Mouse (Mus musculus) heart, adult 2 months (tissue): ENCODE results near the gene Ppp1r14b. TPM values are rescaled to one million over a fixed set of nuclear protein-coding genes. Genes with fewer than 3 reads are reported as not detected.

ENCODE experiments used
- DNase-seq, 2 experiments: peaks; one replicate each; pipeline ENCODE4 v3.0.0; 2021
- H3K27ac ChIP-seq: fragments of 200-600 bp; 2 replicates; pipeline ENCODE4 v1.8.1; 2022
- H3K27me3 ChIP-seq: fragments of 200-500 bp; 2 replicates; pipeline ENCODE4 v1.6.1; 2012; ENCODE audit warnings: mild to moderate bottlenecking, low read length, inconsistent platforms, mixed read lengths; ENCODE audit not compliant: control insufficient read depth, insufficient read depth
- H3K36me3 ChIP-seq: fragments of 200-500 bp; 2 replicates; pipeline ENCODE4 v1.6.1; 2012; ENCODE audit warnings: low read length, inconsistent platforms; ENCODE audit not compliant: control insufficient read depth, insufficient read depth
- H3K4me1 ChIP-seq: fragments of 200-500 bp; 2 replicates; pipeline ENCODE4 v1.6.1; 2011; ENCODE audit warnings: low read length; ENCODE audit not compliant: control insufficient read depth, insufficient read depth
- H3K4me3 ChIP-seq: fragments of 200-600 bp; 2 replicates; pipeline ENCODE4 v1.8.1; 2022
- H3K79me2 ChIP-seq: fragments of 200-500 bp; replicated peaks from 2 replicates; pipeline ENCODE4 v1.6.1; 2012; ENCODE audit warnings: mild to moderate bottlenecking, inconsistent platforms, low read length, moderate library complexity, mixed read lengths; ENCODE audit not compliant: control insufficient read depth, insufficient read depth
- H3K9ac ChIP-seq: fragments of 200-500 bp; 2 replicates; pipeline ENCODE4 v1.6.1; 2012; ENCODE audit warnings: low read depth, mild to moderate bottlenecking, control low read depth, inconsistent platforms, low read length, mixed read lengths
- CTCF ChIP-seq: fragments of 200-600 bp; IDR thresholded peaks from 2 replicates; pipeline ENCODE4 v1.8.1; 2022; ENCODE audit warnings: antibody characterized with exemption, mild to moderate bottlenecking, moderate library complexity
- EP300 ChIP-seq: fragments of 200-500 bp; IDR thresholded peaks from 2 replicates; pipeline ENCODE4 v1.6.1; 2011; ENCODE audit warnings: low read depth, low read length, control low read depth; ENCODE audit not compliant: insufficient read depth
- POLR2A ChIP-seq: fragments of 200-500 bp; IDR thresholded peaks from 2 replicates; pipeline ENCODE4 v1.6.1; 2011; ENCODE audit warnings: mild to moderate bottlenecking, low read depth, low read length, control low read depth; ENCODE audit not compliant: insufficient read depth
- WGBS: fragments of 180-500 bp; shearing (Covaris S2); methylation state at CpG from one replicate; pipeline ENCODE4 v1.1.7; 2018; 5-methylcytosine and 5-hydroxymethylcytosine counted together
- intact Hi-C: fragments of 180-260 bp; cut with DNase I; formaldehyde crosslinking; loops from one replicate; pipeline ENCODE4 v1.15.1; 2025
- polyA plus RNA-seq: library from polyadenylated mRNA; depleted of rRNA; stranded (reverse); fragments of >200 nt; gene quantifications from 2 replicates; pipeline ENCODE4 v1.2.3, GENCODE M21; 2012
- total RNA-seq, 2 experiments: library from RNA; stranded (reverse); gene quantifications; 2 replicates each; pipeline ENCODE4 v1.2.3; 2021

Gene Ppp1r14b
- total and polyA plus RNA-seq, 3 experiments: 56.8 to 91.0 (median 85.8) TPM

DNA sequence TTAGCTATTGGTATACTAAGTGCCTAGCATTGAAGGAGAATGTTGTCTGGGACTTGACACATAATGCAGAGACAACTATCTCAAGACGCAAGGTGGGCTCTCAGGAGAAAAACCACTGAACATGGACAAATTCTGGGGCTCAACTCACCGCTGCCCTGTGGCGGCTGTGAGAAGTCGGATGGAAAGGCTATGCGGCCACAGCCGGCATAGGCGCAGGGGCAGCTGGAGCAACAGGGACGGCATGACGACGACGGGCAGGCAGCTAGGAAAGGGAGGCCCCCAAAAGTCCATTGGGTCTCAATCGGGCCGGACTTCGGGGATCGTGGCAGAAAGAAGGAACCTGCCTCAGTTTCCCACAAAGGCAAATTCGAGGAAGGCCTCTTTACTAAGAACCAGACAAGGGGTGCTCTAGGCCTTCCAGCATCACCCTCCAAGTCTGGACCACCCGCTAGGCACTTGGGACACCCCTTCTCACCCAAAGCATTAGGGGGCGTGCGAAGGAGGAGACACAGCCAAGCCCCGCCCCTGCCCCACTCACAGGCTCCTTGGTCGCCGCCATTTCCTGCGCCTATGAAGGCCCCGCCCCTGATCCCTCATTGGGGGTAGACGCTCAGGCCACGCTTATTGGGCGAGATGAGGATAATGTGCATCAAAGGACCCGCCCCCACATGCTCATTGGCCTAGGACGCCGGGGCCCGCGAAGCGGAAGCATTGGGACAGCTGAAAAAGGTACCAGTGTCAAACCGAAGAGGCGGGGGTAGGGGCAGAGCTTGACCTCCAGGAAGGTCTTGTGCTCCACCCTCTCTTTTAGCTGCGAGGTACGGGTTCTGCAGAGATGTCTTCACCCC, 17.5 kb downstream of the Ppp1r14b start, which contains the start of gene Dnajc4:
Gene Dnajc4 (minus strand): TSS at position 562 of the 848 bp plus-strand sequence.
- intact Hi-C loops: no loop called here
- H3K27ac ChIP-seq: peak within 1 kb of the TSS; percentile 75
- peak within 1 kb of the TSS; percentile 72 for H3K9ac ChIP-seq
- no peaks in the 10 kb centered on the region for H3K36me3 ChIP-seq
- WGBS: 2% methylated on average over 37 of the region's 37 CpGs
- TF ChIP-seq POLR2A (peak; percentile 74), EP300 (peak; percentile 67; the same call in 1 of the 2 replicates), CTCF (peak; percentile 43)
- no peaks in the 10 kb centered on the region for H3K27me3 ChIP-seq
- peak; percentile 93 to 97 for DNase-seq
- H3K4me1 ChIP-seq: peaks cover 14% of the 10 kb centered on the region
- H3K4me3 ChIP-seq: peak within 1 kb of the TSS; percentile 87
- H3K79me2 ChIP-seq: no peaks in the 10 kb centered on the region

DNA sequence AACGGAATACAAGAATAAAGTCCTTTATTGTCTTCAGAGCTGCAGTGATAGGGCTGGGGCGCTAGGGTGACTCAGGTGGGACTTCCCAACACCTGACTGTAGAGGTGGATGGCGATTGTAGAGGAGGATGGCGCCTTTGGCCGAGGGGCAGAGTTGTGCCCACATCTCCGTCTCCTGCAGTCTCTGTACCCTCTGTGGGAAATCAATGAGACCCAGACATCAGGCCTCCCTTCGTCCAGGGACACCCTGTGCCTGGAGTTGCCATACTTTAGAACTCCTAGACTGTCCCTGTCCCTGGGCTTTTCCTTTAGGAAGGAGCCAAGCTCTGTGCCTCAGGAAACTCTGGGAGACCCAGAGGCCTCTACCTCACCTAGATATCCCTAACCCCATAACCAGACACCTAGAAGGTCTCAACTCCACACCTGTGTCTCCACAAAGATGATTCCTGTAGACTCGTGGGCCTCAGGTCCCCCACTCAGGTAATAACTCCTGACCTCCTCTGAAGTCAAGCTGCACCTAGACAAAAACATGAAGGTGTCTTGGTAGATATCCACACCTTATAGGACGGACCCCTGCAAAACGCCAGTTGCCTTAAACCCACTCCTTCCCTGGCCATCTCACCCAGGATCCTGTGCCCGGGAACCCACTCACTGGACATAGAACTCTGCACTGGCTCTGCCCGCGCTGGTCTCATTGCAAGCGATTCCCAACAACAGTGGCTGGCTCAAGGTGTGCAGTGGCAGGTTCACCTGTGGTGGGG, 18.4 kb downstream of the Ppp1r14b start:
- H3K27ac ChIP-seq: peak overlapping the region; percentile 61
- peaks cover 10% of the 10 kb centered on the region for H3K4me1 ChIP-seq
- H3K36me3 ChIP-seq: no peaks in the 10 kb centered on the region
- intact Hi-C loops: no loop called here
- TF ChIP-seq POLR2A (no peak), CTCF (no peak), EP300 (no peak)
- DNase-seq: peak in 1 of 2 experiments; percentile 3
- no peaks in the 10 kb centered on the region for H3K27me3 ChIP-seq
- 60% methylated on average over 14 of the region's 14 CpGs for WGBS
- peak overlapping the region; percentile 87 for H3K4me3 ChIP-seq
- no peaks in the 10 kb centered on the region for H3K79me2 ChIP-seq
- H3K9ac ChIP-seq: peak overlapping the region; percentile 22

DNA sequence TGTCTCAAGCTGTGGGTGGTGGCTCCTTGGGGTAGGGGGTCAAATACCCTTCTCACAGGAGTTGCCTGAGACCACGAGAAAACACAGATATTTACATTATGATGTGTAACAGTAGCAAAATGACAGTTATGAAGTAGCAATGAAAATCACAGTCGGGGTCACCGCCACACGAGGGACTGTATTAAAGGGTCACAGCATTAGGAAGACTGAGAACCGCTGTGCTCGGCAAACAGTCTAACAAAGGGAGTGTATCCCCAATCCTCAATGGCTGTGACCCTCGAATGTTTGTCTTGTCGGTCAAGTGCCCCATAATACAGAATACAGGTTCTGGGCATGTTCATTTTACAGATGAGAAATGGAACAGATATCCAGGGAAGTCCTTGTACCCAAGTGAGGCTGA, 19.2 kb downstream of the Ppp1r14b start:
- H3K4me1 ChIP-seq: peaks cover 10% of the 10 kb centered on the region
- no peaks in the 10 kb centered on the region for H3K36me3 ChIP-seq
- H3K4me3 ChIP-seq: no peak overlapping the region
- no peaks in the 10 kb centered on the region for H3K27me3 ChIP-seq
- peak in 1 of 2 experiments; percentile 4 for DNase-seq
- TF ChIP-seq EP300 (no peak), POLR2A (no peak), CTCF (no peak)
- no peak overlapping the region for H3K9ac ChIP-seq
- no peak overlapping the region for H3K27ac ChIP-seq
- intact Hi-C loops: no loop called here
- WGBS: 86% methylated on average over 8 of the region's 8 CpGs
- no peaks in the 10 kb centered on the region for H3K79me2 ChIP-seq

DNA sequence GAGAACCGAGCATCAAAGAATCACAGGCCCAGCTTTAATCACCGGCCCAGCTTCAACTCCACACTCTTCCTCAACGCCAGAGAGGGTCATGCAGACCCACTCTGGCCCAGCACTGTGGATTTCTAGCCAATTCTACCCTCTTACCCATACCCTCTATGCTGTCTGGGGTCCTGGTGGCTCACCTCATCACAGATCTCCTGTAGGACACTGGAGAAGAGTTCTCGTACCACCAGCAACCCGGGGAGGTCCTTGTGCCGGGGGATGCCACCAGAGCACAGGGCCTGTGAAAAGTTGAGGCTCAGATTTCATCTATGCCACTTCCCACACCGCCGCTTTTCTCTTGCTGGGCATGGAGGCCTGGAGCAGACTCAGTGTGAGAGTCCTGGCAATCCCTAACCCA, 19.7 kb downstream of the Ppp1r14b start:
- Histone ChIP-seq H3K79me2 (no peaks in the 10 kb centered on the region), H3K4me1 (peaks cover 10% of the 10 kb centered on the region), H3K27me3 (no peaks in the 10 kb centered on the region), H3K9ac (no peak overlapping the region), H3K4me3 (no peak overlapping the region), H3K36me3 (no peaks in the 10 kb centered on the region), H3K27ac (no peak overlapping the region)
- TF ChIP-seq EP300 (no peak), CTCF (no peak), POLR2A (no peak)
- WGBS: 78% methylated on average over 8 of the region's 8 CpGs
- intact Hi-C loops: no loop called here
- peak in 1 of 2 experiments; percentile 1 for DNase-seq

DNA sequence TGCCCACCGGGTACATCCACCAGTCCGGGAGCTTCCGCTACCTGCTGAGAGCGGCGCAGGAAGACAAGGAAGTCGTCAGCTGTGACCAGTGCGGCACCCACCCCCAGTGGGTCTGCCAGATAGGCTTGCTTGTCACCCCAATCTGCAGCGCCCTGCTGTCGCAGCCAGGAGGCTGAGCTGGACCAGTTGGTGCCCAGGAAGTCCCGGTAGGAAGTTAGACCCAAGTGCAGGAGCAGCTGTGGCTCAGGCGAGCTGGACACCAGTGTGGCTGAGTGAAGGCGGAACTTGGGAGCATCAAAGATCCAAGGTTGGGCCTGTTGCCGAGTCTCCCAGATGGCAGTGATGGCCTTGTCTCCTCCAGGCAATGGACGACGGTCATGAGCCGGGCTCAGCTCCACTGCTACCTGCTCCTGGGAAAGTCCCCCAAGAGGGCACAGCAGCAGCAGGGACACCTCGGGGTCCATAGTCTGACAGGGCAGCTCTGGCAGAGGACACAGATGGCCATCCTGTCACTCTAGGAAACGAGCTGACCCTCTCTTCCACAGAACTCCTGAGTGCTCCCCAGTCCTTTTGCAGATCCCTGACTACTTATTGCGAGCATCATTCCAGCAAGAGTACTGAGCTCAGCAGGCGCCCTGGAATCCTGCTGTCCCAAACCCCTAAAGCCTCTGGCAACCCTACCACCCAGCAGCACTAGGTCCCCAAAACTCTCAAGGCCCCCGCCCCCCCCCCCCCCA, 20.7 kb downstream of the Ppp1r14b start:
- Histone ChIP-seq H3K9ac (peak overlapping the region; percentile 63), H3K36me3 (no peaks in the 10 kb centered on the region), H3K4me1 (peaks cover 10% of the 10 kb centered on the region), H3K27ac (peak overlapping the region; percentile 95), H3K4me3 (peak overlapping the region; percentile 89), H3K27me3 (no peaks in the 10 kb centered on the region), H3K79me2 (no peaks in the 10 kb centered on the region)
- WGBS: 38% methylated on average over 20 of the region's 21 CpGs
- TF ChIP-seq POLR2A: no peak
- TF ChIP-seq CTCF: no peak
- DNase-seq: peak in 1 of 2 experiments; percentile 50
- intact Hi-C loops: loop anchor here (5.0 kb wide), 1 partner anchor 42 kb away; the partner anchor contains the start of gene Stip1
